Mouse (Mus musculus): Measurements from ENCODE around the gene Chsy1. TPM values are rescaled to one million over a fixed set of nuclear protein-coding genes. Genes with fewer than 3 reads are reported as not detected.

The Chsy1 gene
- polyA plus RNA-seq, 1 experiment from 2014 or later = 13.4 TPM

DNA sequence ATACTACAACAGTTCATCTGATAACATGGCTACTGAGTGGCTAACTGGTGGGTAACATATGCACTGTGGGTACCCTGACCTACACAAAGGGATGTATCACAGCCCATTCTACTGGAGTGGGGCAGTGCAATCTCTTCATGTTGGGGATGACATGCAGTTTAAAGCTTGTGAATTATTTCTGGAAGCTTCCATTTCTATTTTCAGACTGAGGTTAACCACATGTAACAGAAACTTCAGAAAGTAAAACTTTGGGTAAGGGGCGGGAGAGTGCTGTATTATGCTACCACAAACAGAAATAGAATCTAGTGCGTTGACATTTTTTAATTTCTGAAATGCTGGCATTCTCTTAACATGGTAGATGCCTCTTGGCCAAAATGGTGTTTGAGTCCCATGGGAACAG is 100.6 kb downstream of the Chsy1 start:
- no peaks in the 10 kb centered on the region for H3K27me3 ChIP-seq (replicated peaks; ENCODE audit: low read depth, poor library complexity, severe bottlenecking)
- no peaks in the 10 kb centered on the region for H3K36me3 ChIP-seq (replicated peaks)
- WGBS = 81% methylated on average over 2 of the region's 2 CpGs
- no peak overlapping the region for H3K4me3 ChIP-seq
- no peak for DNase-seq (ENCODE audit: low spot score)
- H3K9me3 ChIP-seq = no peaks in the 10 kb centered on the region
- no peaks in the 10 kb centered on the region for H3K4me1 ChIP-seq
- no peak overlapping the region for H3K27ac ChIP-seq (replicated peaks)

DNA sequence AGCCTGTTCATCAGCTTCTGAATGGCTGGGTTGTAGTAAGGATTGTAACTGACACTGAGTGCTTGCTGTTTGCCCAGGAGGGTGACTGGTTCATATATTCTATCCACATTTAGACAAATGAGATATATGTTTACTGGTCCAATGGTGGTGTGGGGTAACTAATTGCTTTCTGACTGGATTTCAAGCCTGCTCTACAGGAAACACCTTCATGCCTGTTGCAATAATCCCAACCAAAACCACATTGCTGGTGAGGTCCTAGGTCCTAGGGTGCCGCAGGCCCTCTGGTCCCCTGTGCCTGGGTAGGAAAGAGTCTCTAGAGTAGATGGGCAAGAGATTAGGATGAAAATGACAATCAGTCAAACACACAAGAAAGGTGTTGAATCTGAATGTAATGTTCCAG is 103.6 kb downstream of the Chsy1 start:
- 94% methylated on average over 1 of the region's 1 CpGs for WGBS
- Histone ChIP-seq H3K4me3 (no peak overlapping the region), H3K4me1 (peaks cover 17% of the 10 kb centered on the region), H3K9me3 (no peaks in the 10 kb centered on the region), H3K36me3 (replicated peaks) (no peaks in the 10 kb centered on the region), H3K27me3 (replicated peaks; ENCODE audit: low read depth, poor library complexity, severe bottlenecking) (no peaks in the 10 kb centered on the region), H3K27ac (replicated peaks) (no peak overlapping the region)
- DNase-seq (ENCODE audit: low spot score) = no peak

DNA sequence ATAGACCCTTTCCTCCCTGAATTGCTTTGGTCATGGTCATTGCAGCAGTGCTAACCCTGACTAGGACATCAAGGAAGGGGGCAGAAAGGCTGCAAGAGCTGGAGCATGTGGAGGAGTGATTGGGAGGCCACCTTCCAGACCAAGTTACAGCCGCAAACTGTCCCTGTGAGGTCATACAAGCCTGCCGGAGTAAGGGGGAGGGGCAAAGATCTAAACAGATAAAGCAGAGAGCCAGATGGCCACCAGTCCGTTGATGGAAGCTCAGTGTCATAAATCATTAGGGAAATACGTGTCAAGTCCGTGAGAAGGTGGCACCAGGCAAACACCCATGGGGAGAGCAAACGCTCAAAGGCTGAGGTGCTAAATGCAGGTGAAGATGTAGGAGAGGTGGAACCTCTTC is 105.2 kb downstream of the Chsy1 start:
- DNase-seq (ENCODE audit: low spot score) = no peak
- 81% methylated on average over 6 of the region's 6 CpGs for WGBS

DNA sequence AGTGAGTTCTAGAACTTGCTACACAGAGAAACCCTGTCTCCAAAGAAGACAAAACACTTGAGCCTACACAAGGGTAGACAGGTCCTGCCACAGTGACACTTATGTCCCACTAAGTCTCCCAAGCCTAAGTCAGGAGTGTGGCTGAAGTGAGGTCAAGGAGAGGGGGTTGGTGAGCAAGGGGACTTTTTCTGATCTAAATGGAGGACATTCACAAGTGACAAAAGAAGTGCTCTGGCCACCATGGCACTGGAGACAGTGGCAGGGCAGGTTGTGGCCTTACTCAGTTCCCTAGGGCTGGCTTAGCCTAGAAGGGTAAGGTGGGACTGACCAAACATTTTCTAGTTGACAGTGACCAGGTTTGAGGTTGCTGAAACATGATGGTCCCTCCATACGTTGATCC is 106.6 kb downstream of the Chsy1 start:
- H3K9me3 ChIP-seq = no peaks in the 10 kb centered on the region
- DNase-seq (ENCODE audit: low spot score) = no peak
- no peak overlapping the region for H3K27ac ChIP-seq (replicated peaks)
- H3K4me1 ChIP-seq = peaks cover 39% of the 10 kb centered on the region
- WGBS = 68% methylated on average over 1 of the region's 1 CpGs
- H3K4me3 ChIP-seq = no peak overlapping the region
- no peaks in the 10 kb centered on the region for H3K36me3 ChIP-seq (replicated peaks)
- no peaks in the 10 kb centered on the region for H3K27me3 ChIP-seq (replicated peaks; ENCODE audit: low read depth, poor library complexity, severe bottlenecking)

More for the DNA sequence above, 105.2 kb downstream of the Chsy1 start:
- Histone ChIP-seq H3K9me3 (no peaks in the 10 kb centered on the region), H3K4me3 (no peak overlapping the region), H3K27me3 (replicated peaks; ENCODE audit: low read depth, poor library complexity, severe bottlenecking) (no peaks in the 10 kb centered on the region), H3K36me3 (replicated peaks) (no peaks in the 10 kb centered on the region), H3K27ac (replicated peaks) (no peak overlapping the region), H3K4me1 (peaks cover 33% of the 10 kb centered on the region)

DNA sequence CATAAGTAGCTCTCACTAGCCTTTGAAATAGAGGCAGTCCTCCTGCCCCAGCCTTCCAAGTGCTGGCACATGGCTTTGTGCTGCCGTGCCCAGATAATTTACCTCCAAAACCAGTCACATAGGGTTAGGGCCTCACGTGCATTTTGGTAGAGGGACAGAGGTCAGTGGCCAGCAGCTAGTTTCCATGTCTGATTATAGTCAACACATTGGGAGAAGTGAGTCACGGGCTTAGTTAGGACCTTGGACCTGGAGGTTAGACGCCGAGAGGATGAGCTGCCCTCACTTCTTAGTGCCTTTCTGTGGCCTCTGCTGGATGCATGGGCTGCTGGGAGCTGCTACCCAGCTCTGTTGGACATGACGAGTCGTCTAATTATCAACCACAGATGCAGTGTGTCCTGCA is 107.7 kb downstream of the Chsy1 start:
- Histone ChIP-seq H3K4me1 (peaks cover 39% of the 10 kb centered on the region), H3K36me3 (replicated peaks) (no peaks in the 10 kb centered on the region), H3K4me3 (no peak overlapping the region), H3K27me3 (replicated peaks; ENCODE audit: low read depth, poor library complexity, severe bottlenecking) (no peaks in the 10 kb centered on the region), H3K27ac (replicated peaks) (no peak overlapping the region; the same call in 1 of the 2 replicates), H3K9me3 (no peaks in the 10 kb centered on the region)
- no peak for DNase-seq (ENCODE audit: low spot score)
- 82% methylated on average over 7 of the region's 7 CpGs for WGBS

DNA sequence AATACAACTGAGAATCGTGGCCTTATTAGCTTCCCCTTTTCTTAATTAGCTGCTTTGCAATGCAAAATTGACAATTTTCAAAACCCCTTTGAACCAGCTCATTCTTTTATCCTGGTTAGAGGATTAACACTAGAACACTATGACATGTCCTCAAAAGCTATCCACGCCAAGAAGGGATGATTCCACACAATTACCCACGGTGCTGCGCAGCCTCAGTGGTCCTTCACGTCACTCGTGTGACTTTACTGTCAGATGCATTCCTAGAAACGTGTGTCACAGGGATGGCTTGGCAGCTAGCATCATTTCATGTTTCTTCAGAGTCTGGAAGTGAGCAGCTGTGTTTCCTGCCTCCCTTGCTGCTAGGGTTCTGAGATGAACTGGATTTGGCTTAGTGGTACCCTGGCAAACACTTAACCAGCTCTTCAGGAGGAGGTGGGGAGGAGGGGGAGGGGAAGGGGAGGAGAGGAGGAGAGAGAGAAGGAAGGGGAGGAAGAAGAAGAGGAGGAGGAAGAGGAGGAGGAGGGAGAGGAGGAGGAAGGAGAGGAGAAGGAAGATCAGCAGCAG is 108.3 kb downstream of the Chsy1 start:
- WGBS = 79% methylated on average over 7 of the region's 7 CpGs

DNA sequence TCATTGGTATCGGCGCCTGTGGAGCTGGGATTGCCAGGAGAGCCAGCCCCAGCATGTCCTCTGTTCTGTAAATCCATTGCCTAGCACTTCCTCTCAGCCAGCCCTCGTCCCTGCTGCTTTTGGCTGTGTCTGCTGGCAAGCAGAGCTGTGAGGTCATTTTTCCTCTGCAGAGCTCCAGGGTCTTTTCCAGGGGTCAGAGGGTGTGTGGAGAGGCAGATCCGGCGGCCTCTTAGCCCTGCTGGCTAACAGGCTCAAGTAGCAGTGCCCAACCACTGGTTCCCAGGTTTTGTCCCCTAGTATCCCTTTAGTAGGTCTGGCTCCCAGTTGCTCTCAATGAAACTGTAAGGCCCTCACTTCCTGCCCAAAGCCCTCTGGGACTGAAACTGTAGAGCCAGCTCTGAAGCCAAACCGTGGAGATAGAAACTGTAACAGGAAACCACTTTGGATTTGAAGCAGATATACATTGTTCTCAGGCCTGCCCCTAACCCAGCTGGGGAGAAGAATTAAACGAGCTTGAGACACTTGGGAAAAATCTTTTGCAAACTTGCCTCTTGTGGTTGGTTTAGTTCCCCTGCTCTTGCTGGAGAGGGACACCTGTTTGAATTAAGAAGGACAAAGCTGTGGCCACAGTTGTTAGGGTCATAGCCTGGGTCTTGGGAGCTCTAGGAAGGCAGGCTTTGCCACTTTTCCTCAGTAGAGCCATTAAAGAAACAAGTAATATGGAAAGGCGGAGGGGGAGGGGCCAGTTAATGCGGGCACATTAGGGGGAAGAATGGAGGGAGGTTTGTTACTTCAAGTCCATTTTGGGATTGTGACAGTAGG is 109.1 kb downstream of the Chsy1 start:
- Histone ChIP-seq H3K36me3 (replicated peaks) (no peaks in the 10 kb centered on the region), H3K9me3 (no peaks in the 10 kb centered on the region), H3K4me1 (peaks cover 48% of the 10 kb centered on the region), H3K4me3 (peak overlapping the region; percentile 21; the same call in 1 of the 2 replicates), H3K27me3 (replicated peaks; ENCODE audit: low read depth, poor library complexity, severe bottlenecking) (no peaks in the 10 kb centered on the region), H3K27ac (replicated peaks) (peak overlapping the region; percentile 82)
- peak; percentile 68 for DNase-seq (ENCODE audit: low spot score)
- WGBS = 23% methylated on average over 9 of the region's 9 CpGs

More for the DNA sequence above, 108.3 kb downstream of the Chsy1 start:
- no peaks in the 10 kb centered on the region for H3K27me3 ChIP-seq (replicated peaks; ENCODE audit: low read depth, poor library complexity, severe bottlenecking)
- peak overlapping the region; percentile 11; the same call in 1 of the 2 replicates for H3K4me3 ChIP-seq
- no peak for DNase-seq (ENCODE audit: low spot score)
- H3K27ac ChIP-seq (replicated peaks) = peak overlapping the region; percentile 82
- peaks cover 43% of the 10 kb centered on the region for H3K4me1 ChIP-seq
- H3K9me3 ChIP-seq = no peaks in the 10 kb centered on the region
- H3K36me3 ChIP-seq (replicated peaks) = no peaks in the 10 kb centered on the region

DNA sequence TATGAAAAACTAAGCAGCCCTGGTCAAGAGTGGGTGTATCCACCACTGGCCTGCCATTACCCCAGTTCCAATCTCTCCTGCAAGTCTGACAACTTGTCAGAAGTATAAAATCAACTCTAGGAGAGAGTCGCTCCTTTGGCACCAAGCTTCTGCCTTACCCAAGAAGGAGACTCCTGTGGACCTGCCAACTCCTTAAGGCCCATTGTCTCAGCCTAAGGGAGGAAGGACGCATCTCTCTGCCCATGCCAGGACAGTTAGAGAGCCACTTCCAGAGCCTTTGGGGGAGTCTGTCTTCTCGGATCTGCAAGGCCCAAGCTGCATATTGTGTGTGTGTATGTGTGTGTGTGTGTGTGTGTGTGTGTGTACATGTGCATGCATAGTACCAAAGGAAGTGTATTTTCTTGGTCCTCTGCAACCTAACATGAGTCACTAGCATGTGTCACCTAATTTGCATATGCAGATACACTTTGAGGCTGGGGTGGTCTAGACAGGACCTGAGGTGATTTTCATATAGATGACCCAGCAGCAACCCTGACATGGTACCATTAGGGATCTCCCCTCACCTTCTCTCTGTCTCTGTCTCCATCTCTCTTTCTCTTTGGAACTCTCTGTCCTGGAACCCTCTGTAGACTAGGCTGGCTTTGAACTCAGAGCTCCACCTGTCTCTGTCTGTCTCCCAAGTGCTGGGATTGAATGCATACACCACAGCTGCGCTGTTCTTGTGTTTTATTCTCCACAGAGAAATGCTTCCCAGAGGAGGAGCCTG is 109.9 kb downstream of the Chsy1 start:
- WGBS = 84% methylated on average over 4 of the region's 4 CpGs
- Histone ChIP-seq H3K9me3 (no peaks in the 10 kb centered on the region), H3K4me1 (peaks cover 48% of the 10 kb centered on the region), H3K4me3 (no peak overlapping the region), H3K36me3 (replicated peaks) (no peaks in the 10 kb centered on the region), H3K27ac (replicated peaks) (peak overlapping the region; percentile 82), H3K27me3 (replicated peaks; ENCODE audit: low read depth, poor library complexity, severe bottlenecking) (no peaks in the 10 kb centered on the region)
- DNase-seq (ENCODE audit: low spot score) = no peak

DNA sequence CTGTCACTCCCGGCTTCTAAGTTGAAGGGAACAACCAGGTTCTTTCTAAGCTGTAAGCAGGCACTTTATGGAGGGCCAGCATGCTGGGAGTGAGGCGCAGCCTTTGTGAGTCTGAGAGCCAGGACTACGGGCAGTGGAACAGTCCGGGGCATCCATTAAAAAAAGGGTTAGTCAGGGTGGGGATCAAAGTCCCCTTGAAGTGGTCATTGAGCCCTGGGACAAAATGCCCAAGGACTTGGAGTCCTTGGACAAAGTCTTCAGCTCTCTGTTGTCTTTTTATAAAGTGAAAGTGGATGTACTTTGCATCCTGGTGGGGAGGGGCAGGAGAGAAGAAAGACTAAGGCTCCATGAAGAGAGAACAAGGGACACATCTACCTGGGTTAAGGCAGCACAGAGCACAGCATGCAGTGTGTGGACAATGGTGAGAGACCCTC is 110.5 kb downstream of the Chsy1 start:
- 83% methylated on average over 4 of the region's 4 CpGs for WGBS
- DNase-seq (ENCODE audit: low spot score) = no peak
- Histone ChIP-seq H3K27me3 (replicated peaks; ENCODE audit: low read depth, poor library complexity, severe bottlenecking) (no peaks in the 10 kb centered on the region), H3K4me1 (peaks cover 48% of the 10 kb centered on the region), H3K9me3 (no peaks in the 10 kb centered on the region), H3K4me3 (no peak overlapping the region), H3K36me3 (replicated peaks) (no peaks in the 10 kb centered on the region), H3K27ac (replicated peaks) (peak overlapping the region; percentile 58)

DNA sequence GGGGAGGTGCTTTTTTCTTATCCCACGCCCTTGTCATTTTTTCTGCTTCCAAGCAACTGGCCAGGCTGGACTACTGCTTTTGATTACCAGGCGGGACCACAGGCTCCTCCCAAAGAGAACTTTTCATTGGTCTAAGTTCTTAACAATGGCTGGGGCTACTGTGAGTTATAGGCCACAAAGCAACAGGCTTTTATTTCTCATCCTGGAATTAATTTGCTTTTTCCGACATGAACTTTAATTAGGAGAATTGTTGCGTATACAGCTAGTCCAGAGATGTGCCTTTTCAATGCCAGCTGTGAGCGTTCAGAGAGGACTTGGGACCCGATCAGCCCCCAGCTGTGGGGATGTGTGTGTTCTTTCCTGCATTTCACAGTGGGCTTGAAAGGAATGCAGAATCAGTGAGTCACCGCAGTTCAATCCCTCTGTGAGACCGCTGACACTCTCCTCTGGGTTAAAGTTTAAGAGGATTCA is 113.3 kb downstream of the Chsy1 start:
- no peaks in the 10 kb centered on the region for H3K9me3 ChIP-seq
- H3K4me3 ChIP-seq = no peak overlapping the region
- H3K36me3 ChIP-seq (replicated peaks) = no peaks in the 10 kb centered on the region
- no peaks in the 10 kb centered on the region for H3K27me3 ChIP-seq (replicated peaks; ENCODE audit: low read depth, poor library complexity, severe bottlenecking)
- peaks cover 33% of the 10 kb centered on the region for H3K4me1 ChIP-seq
- peak; percentile 51 for DNase-seq (ENCODE audit: low spot score)
- 29% methylated on average over 8 of the region's 8 CpGs for WGBS
- H3K27ac ChIP-seq (replicated peaks) = peak overlapping the region; percentile 67
